Mouse (Mus musculus) cerebellum, adult 2 months (tissue): ENCODE measurements around the gene Scgb2b27.
"Not testable (repeated sequence)": the region's sequence is repeated elsewhere in the genome, so short reads cannot be mapped to it uniquely, and the experiment has no call there.

ENCODE experiments used
- CTCF ChIP-seq: fragments of 200-500 bp; IDR thresholded peaks from 2 replicates; pipeline ENCODE4 v1.5.1; 2011; ENCODE audit warnings: low read depth, mild to moderate bottlenecking, control low read depth, low read length, moderate library complexity, borderline replicate concordance; ENCODE audit not compliant: insufficient read depth
- POLR2A ChIP-seq: fragments of 200-500 bp; IDR thresholded peaks from 2 replicates; pipeline ENCODE4 v1.6.1; 2011; ENCODE audit warnings: low read length, control low read depth, borderline replicate concordance; ENCODE audit not compliant: insufficient read depth

GRCm38 (mm10) chr7:34021183-34021582 lies 7.4 kb upstream of the Scgb2b27 start, which contains the start of gene Scgb1b27:
- not testable (repeated sequence) for TF ChIP-seq POLR2A, CTCF
